Mouse (Mus musculus) liver, adult (tissue): ENCODE results near the gene Synj2.

ENCODE experiments used
- GATA4 ChIP-seq: IDR thresholded peaks from 2 replicates; pipeline ENCODE4 v1.6.1; 2014; ENCODE audit warnings: mild to moderate bottlenecking, low read length; ENCODE audit not compliant: insufficient replicate concordance

Gene Synj2

DNA sequence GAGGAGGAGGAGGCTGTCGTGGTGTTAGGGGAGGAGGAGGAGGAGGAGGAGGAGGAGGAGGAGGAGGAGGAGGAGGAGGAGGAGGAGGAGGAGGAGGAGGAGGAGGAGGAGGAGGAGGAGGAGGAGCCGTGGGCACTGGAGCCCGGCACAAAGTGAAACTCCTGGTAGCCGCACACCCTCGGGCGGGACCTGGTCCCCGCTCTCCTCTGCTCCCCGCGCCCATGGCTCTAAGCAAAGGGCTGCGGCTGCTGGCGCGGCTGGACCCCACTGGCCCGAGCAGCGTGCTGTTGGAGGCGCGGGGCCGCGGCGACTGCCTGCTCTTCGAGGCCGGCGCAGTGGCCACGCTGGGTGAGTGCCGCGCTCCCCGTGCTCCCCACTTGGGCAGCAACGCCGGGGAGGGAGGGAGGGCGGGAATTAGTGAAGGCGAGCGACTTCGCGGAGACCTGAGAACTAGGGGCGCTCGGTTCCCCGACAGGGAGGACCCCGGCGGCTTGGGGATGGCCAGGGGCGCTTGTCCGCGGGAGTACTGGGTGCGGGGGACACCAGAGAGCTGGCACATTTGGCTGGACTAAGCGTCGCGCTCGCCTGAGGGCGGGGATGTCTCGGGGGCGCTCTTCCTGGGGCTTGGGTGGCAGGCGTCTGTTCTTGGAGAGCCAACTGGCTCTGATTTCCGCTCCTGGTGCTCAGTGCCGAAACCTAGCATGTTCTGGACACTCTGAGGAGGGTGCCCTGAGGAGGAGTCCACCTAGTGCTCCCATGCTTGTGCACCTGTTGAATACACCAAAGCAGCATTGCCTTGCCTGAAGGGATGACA, at the start of gene Synj2:
TSS of gene Synj2 (plus strand) at position 51 of the 814 bp plus-strand sequence.
- no peak for TF ChIP-seq GATA4

DNA sequence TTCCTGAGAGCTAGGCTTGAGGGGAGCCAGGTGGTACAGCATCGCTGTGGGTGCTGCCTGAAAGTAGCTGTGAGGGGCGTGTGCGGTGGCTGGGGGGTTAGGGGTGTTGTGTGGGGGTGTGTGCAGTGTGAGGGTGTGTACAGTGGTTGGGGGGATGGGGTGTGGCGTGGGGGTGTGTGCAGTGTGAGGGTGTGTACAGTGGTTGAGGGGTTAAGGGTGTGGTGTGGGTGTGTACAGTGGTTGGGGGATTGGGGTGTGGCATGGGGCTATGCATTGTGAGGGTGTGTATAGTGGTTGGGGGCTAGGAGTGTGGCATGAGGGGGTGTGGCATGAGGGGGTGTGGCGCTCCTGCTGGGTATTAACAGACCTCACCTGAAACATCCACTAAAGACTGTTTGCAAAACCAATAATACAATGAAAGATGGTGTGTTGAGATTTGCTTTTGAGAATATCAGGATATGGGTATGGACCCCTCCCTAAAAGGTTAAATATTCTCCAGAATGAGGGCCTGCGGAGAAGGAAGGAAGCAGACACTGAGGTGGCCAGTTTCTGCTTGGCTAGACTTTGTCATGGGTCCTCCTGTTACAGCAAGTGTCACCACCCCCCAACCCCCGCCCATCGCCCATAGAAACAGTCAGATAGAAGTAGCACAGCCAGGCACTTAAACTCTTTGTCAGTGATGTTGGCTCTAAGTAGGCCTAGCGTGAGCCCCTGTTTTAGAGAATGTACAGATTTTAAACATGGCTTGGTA, 49.0 kb upstream of the Synj2 start:
- no peak for TF ChIP-seq GATA4

- TF ChIP-seq GATA4 = peak; percentile 84; the same call in 1 of the 2 replicates
Measured at GRCm38 (mm10) chr17:5893092-5893491, 48.0 kb upstream of the Synj2 start.

DNA sequence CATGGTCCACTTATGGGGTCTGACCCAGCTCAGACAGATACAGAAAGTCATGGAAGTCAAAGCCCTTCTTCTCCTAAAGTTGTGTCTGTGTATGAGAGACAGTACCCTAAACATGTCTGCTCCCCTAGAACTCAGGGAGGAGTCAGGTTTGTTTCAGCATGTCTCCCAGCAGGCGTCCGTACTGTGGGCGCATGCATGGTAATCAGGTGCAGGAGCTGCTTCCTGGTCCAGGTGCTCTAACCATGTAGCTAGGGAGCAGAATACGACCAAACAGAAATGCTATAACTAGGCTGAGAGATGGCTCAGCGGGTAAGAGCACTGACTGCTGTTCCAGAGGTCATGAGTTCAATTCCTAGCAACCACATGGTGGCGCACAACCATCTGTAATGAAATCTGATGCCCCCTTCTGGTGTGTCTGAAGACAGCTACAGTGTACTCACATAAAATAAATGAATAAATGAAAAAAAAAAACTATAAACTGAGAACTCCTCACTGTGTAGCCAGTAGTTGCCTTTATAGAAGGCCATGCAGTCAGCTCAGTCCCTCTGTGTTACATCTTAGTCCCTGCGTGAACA, 47.4 kb upstream of the Synj2 start:
- no peak for TF ChIP-seq GATA4

DNA sequence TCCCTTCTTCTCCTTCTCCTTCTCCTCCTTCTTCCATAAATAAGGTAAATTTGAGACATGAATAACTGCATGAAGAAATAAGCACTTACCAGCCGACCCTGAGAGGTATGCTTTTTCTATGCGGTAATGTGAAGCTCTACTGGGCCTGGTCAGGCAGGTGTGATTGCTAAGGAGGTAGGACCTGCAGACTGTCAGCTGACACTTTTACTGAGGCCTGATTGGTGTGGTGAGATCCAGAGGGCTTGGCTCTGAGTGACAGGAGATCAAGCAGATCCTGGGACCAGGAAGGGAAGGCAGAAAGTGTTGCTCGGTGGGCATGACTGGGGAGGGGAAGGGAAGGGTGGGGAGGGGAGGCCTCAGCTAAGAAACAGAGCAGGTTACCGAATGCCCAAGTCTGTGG, 45.0 kb upstream of the Synj2 start:
- no peak for TF ChIP-seq GATA4

GRCm38 (mm10) chr17:5896607-5897006, 44.5 kb upstream of the Synj2 start:
- no peak for TF ChIP-seq GATA4

DNA sequence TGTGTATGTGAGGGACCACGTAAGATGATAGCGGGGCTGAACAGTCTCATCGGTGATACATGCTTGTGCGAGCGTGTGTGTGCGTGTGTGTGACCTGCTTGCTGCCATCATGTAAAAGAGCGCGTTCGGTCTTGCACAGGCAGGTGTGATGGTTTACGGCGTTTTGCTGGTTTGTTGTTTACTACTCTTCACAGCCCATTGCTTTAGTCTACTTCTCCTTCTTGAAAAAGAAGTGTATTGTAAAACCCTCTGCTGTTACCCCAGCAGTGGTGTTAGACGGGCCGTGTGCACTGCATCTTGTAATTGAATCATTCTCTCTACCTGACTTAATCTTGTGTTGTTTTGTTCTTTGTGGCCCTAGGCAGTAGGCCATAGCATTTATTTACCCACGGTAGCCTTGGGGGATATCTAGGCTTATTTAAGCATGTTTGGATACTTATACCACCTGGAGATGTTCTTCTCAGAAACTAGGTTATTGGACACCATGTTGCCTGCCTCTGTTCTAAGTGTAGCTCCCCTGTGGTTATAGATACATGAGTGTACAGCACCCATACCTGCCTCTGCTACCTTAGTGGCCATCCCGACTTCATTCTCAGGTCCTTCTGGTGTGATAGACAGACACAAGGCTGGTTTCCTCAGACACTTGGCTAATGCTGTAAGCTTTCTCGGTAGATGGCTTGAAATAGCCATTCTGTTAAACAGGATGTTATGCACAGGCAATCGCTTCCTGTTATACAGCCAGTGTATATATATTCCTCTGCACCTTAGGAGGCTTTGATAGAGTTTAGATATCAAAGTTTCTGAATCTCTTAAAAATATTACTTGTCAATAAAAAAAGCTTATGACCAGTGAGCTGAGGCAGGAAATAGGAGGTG, 43.5 kb upstream of the Synj2 start:
- TF ChIP-seq GATA4 = no peak

DNA sequence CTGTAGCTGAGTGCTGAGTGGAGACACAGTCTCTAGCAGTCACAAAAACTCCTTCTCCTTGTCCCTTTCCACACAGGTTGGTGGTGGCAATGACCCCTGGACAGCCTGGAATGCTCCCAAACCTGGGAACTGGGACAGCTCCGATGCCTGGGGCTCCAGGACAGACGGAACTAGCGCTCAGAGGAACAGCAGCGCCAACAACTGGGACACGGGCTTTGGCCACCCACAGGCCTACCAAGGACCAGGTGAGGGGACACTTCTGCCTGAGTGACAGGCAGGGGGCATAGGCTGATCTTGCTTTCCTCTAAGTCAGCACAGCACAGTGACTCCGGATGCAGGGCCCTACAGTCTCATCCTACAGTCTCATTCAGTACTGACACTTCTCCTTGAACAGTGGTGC, 41.8 kb upstream of the Synj2 start:
- TF ChIP-seq GATA4 = no peak

DNA sequence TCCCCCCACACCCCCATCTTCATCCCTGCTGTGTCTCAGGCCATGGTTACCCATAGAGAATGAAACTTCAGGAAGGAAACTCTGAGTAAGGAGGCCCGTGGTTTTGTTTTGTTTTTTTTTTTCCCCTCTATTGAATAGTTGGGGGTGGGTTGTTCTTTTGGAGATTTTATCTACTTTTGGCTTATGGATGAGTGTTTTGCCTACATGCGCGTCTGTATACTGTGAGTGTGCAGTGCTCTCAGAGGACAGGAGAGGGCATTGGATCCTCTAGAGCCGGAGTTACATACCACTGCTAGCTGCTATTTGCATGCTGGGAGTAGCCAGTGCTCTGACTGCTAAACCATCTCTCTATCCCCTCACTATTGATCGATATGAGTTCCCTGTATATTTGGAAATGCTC, 39.7 kb upstream of the Synj2 start:
- TF ChIP-seq GATA4 = no peak

DNA sequence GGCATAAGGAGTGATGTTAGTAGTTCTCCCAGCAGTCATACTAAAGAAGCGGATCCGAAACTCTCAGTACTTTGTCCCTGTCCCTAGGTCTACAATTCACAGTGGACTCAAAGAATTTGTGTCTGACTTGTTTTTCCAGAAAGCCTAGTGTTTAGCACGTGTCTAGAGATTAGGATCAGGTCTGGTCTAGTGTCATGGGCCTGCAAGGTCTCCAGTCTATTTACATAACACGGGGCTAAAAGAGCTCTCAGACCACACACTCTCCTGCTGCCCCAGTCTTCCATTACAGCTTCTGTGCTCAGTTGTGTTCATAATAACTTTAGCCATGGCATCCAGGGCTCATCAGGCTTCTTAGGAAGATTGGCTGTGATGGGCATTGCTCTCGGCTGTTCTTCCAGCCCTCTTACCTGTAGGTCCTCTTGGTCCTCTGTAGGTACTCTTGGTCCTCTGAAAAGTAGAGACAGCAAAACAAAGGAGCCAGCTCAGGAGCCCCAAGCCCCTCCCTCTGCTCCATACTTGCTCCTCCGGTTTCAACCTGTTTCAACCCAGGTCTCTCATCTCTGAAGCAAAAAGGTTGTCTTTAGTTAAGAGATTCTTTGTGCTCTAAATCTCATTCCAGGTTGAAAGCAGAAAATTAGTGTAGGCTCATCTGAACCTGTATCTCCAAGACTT, 37.3 kb upstream of the Synj2 start:
- TF ChIP-seq GATA4 = no peak

GRCm38 (mm10) chr17:5909681-5910080, 31.4 kb upstream of the Synj2 start:
- TF ChIP-seq GATA4 = no peak

GRCm38 (mm10) chr17:5911591-5911990, 29.5 kb upstream of the Synj2 start:
- no peak for TF ChIP-seq GATA4

- TF ChIP-seq GATA4 = no peak
Measured at GRCm38 (mm10) chr17:5912797-5913196, 28.3 kb upstream of the Synj2 start.

DNA sequence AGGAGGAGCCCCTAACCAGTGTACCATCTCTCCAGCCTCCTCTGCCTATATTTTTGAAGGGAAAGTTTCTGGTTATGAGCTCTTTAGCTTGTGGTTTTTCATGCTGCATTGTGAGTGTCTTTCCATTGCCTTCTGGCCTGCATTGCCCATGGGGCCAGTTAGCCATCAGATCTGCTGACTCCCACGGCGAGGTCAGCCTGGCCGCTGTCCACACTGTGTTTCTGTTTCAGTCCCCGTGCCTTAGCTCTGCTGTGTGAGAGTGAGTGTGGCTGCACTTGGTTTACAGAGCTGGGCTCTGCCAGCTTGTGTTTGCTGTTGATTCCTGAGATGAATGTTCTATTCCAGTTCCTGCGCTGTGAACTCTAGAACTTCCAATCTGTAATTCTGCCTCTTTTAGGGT, 26.9 kb upstream of the Synj2 start:
- TF ChIP-seq GATA4 = no peak

- no peak for TF ChIP-seq GATA4
Measured at GRCm38 (mm10) chr17:5921954-5922353, 19.1 kb upstream of the Synj2 start.

- TF ChIP-seq GATA4 = no peak
Measured at GRCm38 (mm10) chr17:5923281-5923680, 17.8 kb upstream of the Synj2 start.
